9 mouse cellular contexts compared by ENCODE assay signal in the genomic region with DNA sequence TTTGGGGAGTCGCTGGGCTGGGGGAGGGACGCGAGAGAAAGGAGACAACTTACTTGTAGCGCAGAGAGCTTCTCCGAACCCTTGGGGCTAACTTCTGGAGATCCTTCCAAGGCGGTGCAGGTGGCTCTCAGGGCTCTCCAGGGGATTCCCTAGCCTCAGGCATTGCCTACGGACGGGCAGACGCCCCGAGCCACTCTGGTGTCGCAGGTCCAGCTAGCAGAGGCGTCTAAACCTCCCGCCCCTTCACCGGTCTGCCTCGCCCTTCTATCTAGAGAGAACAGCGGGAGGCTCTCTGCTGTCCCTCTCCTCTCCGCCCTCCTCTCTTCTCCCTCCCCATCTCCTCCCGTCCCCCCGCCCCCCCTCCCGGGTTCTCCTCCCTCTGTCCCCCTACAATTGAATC. TPM values are rescaled to one million over a fixed set of nuclear protein-coding genes. Genes with fewer than 3 reads are reported as not detected.
DNase-seq lines count a peak whose midpoint lies in the region; ATAC-seq and TF ChIP-seq lines count a peak whose summit lies in the region.
"Had no signal": no experiment of that assay in that cellular context is flagged by ENCODE, and none has a peak within 500 bp of the region (broad histone marks: within the 10 kb centered on the region; RNA-seq: fewer than 3 reads in every experiment).

A gene (minus strand): TSS at position 300 of the 400 bp plus-strand sequence.

- H3K4me1 ChIP-seq in lung, postnatal 0 days (ENCODE audit: insufficient read depth, low read depth, low read length): 0 out of 2 replicates have a peak, but pooled peaks cover 4% of the 10 kb centered on the region
- peaks cover 18% of the 10 kb centered on the region for H3K4me1 ChIP-seq in heart, embryonic 11.5 days (ENCODE audit: control insufficient read depth, insufficient read depth, low read length)
- peaks cover 38% of the 10 kb centered on the region for H3K4me1 ChIP-seq in limb, embryonic 13.5 days
- peaks cover 13% of the 10 kb centered on the region for H3K4me1 ChIP-seq in olfactory bulb, adult 2 months (ENCODE audit: control insufficient read depth, insufficient read depth, low read length)

- no peak for TF ChIP-seq EP300 in lung, postnatal 0 days (IDR thresholded peaks at IDR 0.05)

- no peak within 1 kb of the TSS for H3K27ac ChIP-seq in lung, postnatal 0 days (ENCODE audit: low read length)
- H3K27ac ChIP-seq in heart, embryonic 11.5 days (ENCODE audit: low read depth, low read length): peak within 1 kb of the TSS; percentile 93
- H3K27ac ChIP-seq in limb, embryonic 13.5 days: no peak within 1 kb of the TSS
- H3K27ac ChIP-seq in olfactory bulb, adult 2 months (ENCODE audit: insufficient read depth, low read depth, low read length): no peak within 1 kb of the TSS

- TF ChIP-seq POLR2A in olfactory bulb, adult 2 months (IDR thresholded peaks at IDR 0.05; ENCODE audit: insufficient read depth, low read depth, low read length): no peak

- WGBS in lung, postnatal 0 days: 4% methylated on average over 18 of the region's 20 CpGs
- WGBS in heart, embryonic 11.5 days (ENCODE audit: insufficient replicate concordance): under 1% methylated on average over 20 of the region's 20 CpGs
- WGBS in limb, embryonic 13.5 days: 2% methylated on average over 18 of the region's 20 CpGs
- WGBS in olfactory bulb, adult 2 months: 2% methylated on average over 19 of the region's 20 CpGs

- H3K9me3 ChIP-seq in lung, postnatal 0 days (ENCODE audit: low read length): no peaks in the 10 kb centered on the region
- H3K9me3 ChIP-seq in heart, embryonic 11.5 days (replicated peaks; ENCODE audit: control insufficient read depth, low read length): no peaks in the 10 kb centered on the region
- no peaks in the 10 kb centered on the region for H3K9me3 ChIP-seq in limb, embryonic 13.5 days

- peaks cover 6% of the 10 kb centered on the region; the same call in 1 of the 2 replicates for H3K27me3 ChIP-seq in lung, postnatal 0 days (replicated peaks; ENCODE audit: insufficient read depth, low read length)
- peaks cover 21% of the 10 kb centered on the region for H3K27me3 ChIP-seq in heart, embryonic 11.5 days (ENCODE audit: control insufficient read depth, insufficient read depth, low read length)
- peaks cover 61% of the 10 kb centered on the region for H3K27me3 ChIP-seq in limb, embryonic 13.5 days

- H3K36me3 ChIP-seq in lung, postnatal 0 days (ENCODE audit: insufficient read depth, low read length): no peaks in the 10 kb centered on the region
- H3K36me3 ChIP-seq in heart, embryonic 11.5 days (ENCODE audit: control insufficient read depth, insufficient read depth, low read length): no peaks in the 10 kb centered on the region
- H3K36me3 ChIP-seq in limb, embryonic 13.5 days: no peaks in the 10 kb centered on the region

- H3K4me3 ChIP-seq in lung, postnatal 0 days (ENCODE audit: low read depth, low read length): peak within 1 kb of the TSS; percentile 23
- H3K4me3 ChIP-seq in heart, embryonic 11.5 days (ENCODE audit: low read depth, low read length): peak within 1 kb of the TSS; percentile 68
- peak within 1 kb of the TSS; percentile 38 for H3K4me3 ChIP-seq in limb, embryonic 13.5 days
- peak within 1 kb of the TSS; percentile 14; the same call in 1 of the 2 replicates for H3K4me3 ChIP-seq in olfactory bulb, adult 2 months (ENCODE audit: insufficient read depth, low read depth, low read length)
- H3K4me3 ChIP-seq: myocyte had no signal

- TF ChIP-seq CTCF in lung, postnatal 0 days (IDR thresholded peaks at IDR 0.05): no peak
- no peak for TF ChIP-seq CTCF in olfactory bulb, adult 2 months (IDR thresholded peaks at IDR 0.05; ENCODE audit: insufficient read depth, low read depth, low read length)

- no peak for DNase-seq in lung, postnatal 0 days (ENCODE audit: low spot score)
- DNase-seq in lung, adult 18-20 months: no peak
- DNase-seq in layer of hippocampus, adult 8-10 months (ENCODE audit: low spot score in 2 of 2): no peak
- no peak for DNase-seq in layer of hippocampus, adult 9-11 months
- no peak for DNase-seq in gastrocnemius, postnatal 10 days

- peak within 1 kb of the TSS; percentile 48 for H3K4me2 ChIP-seq in lung, postnatal 0 days (replicated peaks; ENCODE audit: low read depth, low read length)
- peak within 1 kb of the TSS; percentile 84 for H3K4me2 ChIP-seq in heart, embryonic 11.5 days
- H3K4me2 ChIP-seq in limb, embryonic 13.5 days (replicated peaks): peak within 1 kb of the TSS; percentile 63

- no peak within 1 kb of the TSS for H3K9ac ChIP-seq in lung, postnatal 0 days (replicated peaks; ENCODE audit: low read depth)
- H3K9ac ChIP-seq in heart, embryonic 11.5 days (ENCODE audit: low read depth, low read length): peak within 1 kb of the TSS; percentile 84
- H3K9ac ChIP-seq in limb, embryonic 13.5 days: peak within 1 kb of the TSS; percentile 51

- 0 out of 2 replicates have a peak, but pooled peaks have one; percentile 23 for ATAC-seq in lung, postnatal 0 days
- peak; percentile 81; the same call in 1 of the 2 replicates for ATAC-seq in heart, embryonic 11.5 days (replicated peaks; ENCODE audit: insufficient number of reproducible peaks, low FRiP score, low TSS enrichment)
- ATAC-seq in limb, embryonic 13.5 days (ENCODE audit: low FRiP score, low read depth): no peak

RNA-seq across cellular contexts. Expression of the gene that starts here (rescaled TPM):
- 0.63 and 0.86 TPM in 2 replicates for polyA plus RNA-seq in lung, postnatal 0 days (2015; fragmentation: Nextera tagmentation; extraction: Ambion mirVana)
- 19.8 and 28.9 TPM in 2 replicates for polyA plus RNA-seq in heart, embryonic 11.5 days (2014; fragmentation: Nextera tagmentation; extraction: Ambion mirVana)
- polyA plus RNA-seq in limb, embryonic 13.5 days (2015; fragmentation: Nextera tagmentation; extraction: Ambion mirVana): 0.19 and 0.23 TPM in 2 replicates
- polyA plus RNA-seq in olfactory bulb, adult 2 months (2012; ENCODE audit: insufficient read depth, insufficient read length, low replicate concordance, missing spikeins): not detected in 2 replicates
- total RNA-seq in layer of hippocampus, adult 8-10 months (2022): under 1 TPM; 0.27 to 0.43 (median 0.40) TPM
- under 1 TPM in 1 of 2 experiments, not detected in 1; 0.09 TPM for total RNA-seq in gastrocnemius, postnatal 10 days (2021)
- polyA plus RNA-seq: myocyte had no signal

Comparison
In these comparisons a context has a peak if more than half of its experiments do, and no peak if none do; other contexts are left out.
1. RNA of the gene that starts here (polyA plus RNA-seq): 19.8 to 28.9 TPM in heart, embryonic 11.5 days; 0.63 to 0.86 TPM in lung, postnatal 0 days, 0.19 to 0.23 TPM in limb, embryonic 13.5 days and not detected in olfactory bulb, adult 2 months; every median in the first group is over 10 times any median in the second.
2. Peak in ATAC-seq, H3K4me3 ChIP-seq and H3K4me2 ChIP-seq in lung, postnatal 0 days; RNA of the gene not detected or under 1 TPM.
3. H3K4me3 ChIP-seq: peak in every context shown above with its lines; median percentile 68 in heart, embryonic 11.5 days; 38 in limb, embryonic 13.5 days; 23 in lung, postnatal 0 days; 14 in olfactory bulb, adult 2 months.
4. Peak in every context shown above with its lines, with median percentiles within 50 percentile points of each other: H3K4me2 ChIP-seq.